Mouse (Mus musculus) heart, embryonic 10.5 days (tissue): ENCODE data around the gene Sbf1. TPM values are rescaled to one million over a fixed set of nuclear protein-coding genes. Genes with fewer than 3 reads are reported as not detected.

Source experiments
- DNase-seq: peaks from one replicate; pipeline ENCODE4 v3.0.0-alpha.2; 2017; ENCODE audit warnings: low spot score
- H3K27ac ChIP-seq: fragments of 300-500 bp; sonication (generic); 2 replicates; pipeline ENCODE4 v1.5.1; 2016; ENCODE audit warnings: mild to moderate bottlenecking
- H3K27me3 ChIP-seq: fragments of 300-500 bp; sonication (generic); 2 replicates; pipeline ENCODE4 v1.6.1; 2016; ENCODE audit warnings: mild to moderate bottlenecking; ENCODE audit not compliant: poor library complexity, insufficient read depth, severe bottlenecking
- H3K36me3 ChIP-seq: fragments of 300-500 bp; sonication (generic); 2 replicates; pipeline ENCODE4 v1.6.1; 2016; ENCODE audit warnings: mild to moderate bottlenecking, moderate library complexity
- H3K4me1 ChIP-seq: fragments of 300-500 bp; sonication (generic); 2 replicates; pipeline ENCODE4 v1.6.1; 2016; ENCODE audit warnings: mild to moderate bottlenecking
- H3K4me3 ChIP-seq: fragments of 300-500 bp; sonication (generic); 2 replicates; pipeline ENCODE4 v1.5.1; 2016; ENCODE audit warnings: mild to moderate bottlenecking, moderate library complexity
- H3K9me3 ChIP-seq: fragments of 300-500 bp; sonication (generic); 2 replicates; pipeline ENCODE4 v1.6.1; 2016; ENCODE audit warnings: mild to moderate bottlenecking, moderate library complexity
- WGBS: fragments of 180-500 bp; shearing (Covaris S2); methylation state at CpG from one replicate; pipeline ENCODE4 v1.1.7; 2016; 5-methylcytosine and 5-hydroxymethylcytosine counted together
- polyA plus RNA-seq: library from polyadenylated mRNA; unstranded; fragments of >200 nt; fragmentation: Nextera tagmentation; extraction: Ambion mirVana; gene quantifications from 2 replicates; pipeline ENCODE4 v1.2.1, GENCODE M21; 2016

The Sbf1 gene
- polyA plus RNA-seq, 1 experiment from 2014 or later, result 57.2 TPM

GRCm38 (mm10) chr15:89289455-89289854, 25.7 kb downstream of the Sbf1 start:
- no peaks in the 10 kb centered on the region for H3K27me3 ChIP-seq
- WGBS, result 95% methylated on average over 11 of the region's 11 CpGs
- H3K36me3 ChIP-seq, result peaks cover 93% of the 10 kb centered on the region
- H3K27ac ChIP-seq, result no peak overlapping the region
- no peak for DNase-seq
- no peak overlapping the region for H3K4me3 ChIP-seq
- no peaks in the 10 kb centered on the region for H3K9me3 ChIP-seq
- peaks cover 3% of the 10 kb centered on the region; the same call in 1 of the 2 replicates for H3K4me1 ChIP-seq

GRCm38 (mm10) chr15:89288227-89288767, 26.8 kb downstream of the Sbf1 start:
- DNase-seq, result no peak
- WGBS, result 90% methylated on average over 23 of the region's 23 CpGs
- no peaks in the 10 kb centered on the region for H3K27me3 ChIP-seq
- peaks cover 92% of the 10 kb centered on the region for H3K36me3 ChIP-seq
- no peaks in the 10 kb centered on the region for H3K9me3 ChIP-seq
- no peak overlapping the region for H3K4me3 ChIP-seq
- H3K27ac ChIP-seq, result no peak overlapping the region
- H3K4me1 ChIP-seq, result peaks cover 8% of the 10 kb centered on the region; the same call in 1 of the 2 replicates

GRCm38 (mm10) chr15:89286582-89286981, 28.5 kb downstream of the Sbf1 start:
- H3K4me1 ChIP-seq, result peaks cover 9% of the 10 kb centered on the region; the same call in 1 of the 2 replicates
- H3K36me3 ChIP-seq, result peaks cover 91% of the 10 kb centered on the region
- WGBS, result 93% methylated on average over 5 of the region's 5 CpGs
- H3K27me3 ChIP-seq, result no peaks in the 10 kb centered on the region
- no peak for DNase-seq
- no peak overlapping the region for H3K27ac ChIP-seq
- H3K4me3 ChIP-seq, result no peak overlapping the region
- no peaks in the 10 kb centered on the region for H3K9me3 ChIP-seq

- Histone ChIP-seq H3K4me3 (no peak overlapping the region), H3K27me3 (no peaks in the 10 kb centered on the region), H3K27ac (no peak overlapping the region), H3K4me1 (peaks cover 9% of the 10 kb centered on the region; the same call in 1 of the 2 replicates), H3K9me3 (no peaks in the 10 kb centered on the region), H3K36me3 (peaks cover 91% of the 10 kb centered on the region)
- 88% methylated on average over 7 of the region's 7 CpGs for WGBS
- no peak for DNase-seq
Observed at GRCm38 (mm10) chr15:89286114-89286513, 29.0 kb downstream of the Sbf1 start.

- H3K9me3 ChIP-seq, result no peaks in the 10 kb centered on the region
- H3K27me3 ChIP-seq, result no peaks in the 10 kb centered on the region
- peaks cover 92% of the 10 kb centered on the region for H3K36me3 ChIP-seq
- no peak overlapping the region for H3K4me3 ChIP-seq
- H3K27ac ChIP-seq, result no peak overlapping the region
- peaks cover 9% of the 10 kb centered on the region; the same call in 1 of the 2 replicates for H3K4me1 ChIP-seq
- 90% methylated on average over 5 of the region's 5 CpGs for WGBS
- no peak for DNase-seq
Observed at GRCm38 (mm10) chr15:89285478-89285877, 29.6 kb downstream of the Sbf1 start.

GRCm38 (mm10) chr15:89285004-89285403, 30.1 kb downstream of the Sbf1 start:
- Histone ChIP-seq H3K4me1 (peaks cover 9% of the 10 kb centered on the region; the same call in 1 of the 2 replicates), H3K27ac (no peak overlapping the region), H3K4me3 (no peak overlapping the region), H3K36me3 (peaks cover 92% of the 10 kb centered on the region), H3K27me3 (no peaks in the 10 kb centered on the region), H3K9me3 (no peaks in the 10 kb centered on the region)
- no peak for DNase-seq

GRCm38 (mm10) chr15:89284094-89284493, 31.0 kb downstream of the Sbf1 start:
- Histone ChIP-seq H3K4me3 (no peak overlapping the region), H3K9me3 (no peaks in the 10 kb centered on the region), H3K27ac (no peak overlapping the region), H3K36me3 (peaks cover 92% of the 10 kb centered on the region), H3K4me1 (peaks cover 9% of the 10 kb centered on the region; the same call in 1 of the 2 replicates), H3K27me3 (no peaks in the 10 kb centered on the region)
- WGBS, result 82% methylated on average over 2 of the region's 2 CpGs
- no peak for DNase-seq

- H3K4me1 ChIP-seq, result peaks cover 6% of the 10 kb centered on the region; the same call in 1 of the 2 replicates
- 86% methylated on average over 6 of the region's 6 CpGs for WGBS
- H3K27me3 ChIP-seq, result no peaks in the 10 kb centered on the region
- no peak overlapping the region for H3K4me3 ChIP-seq
- H3K27ac ChIP-seq, result no peak overlapping the region
- peaks cover 89% of the 10 kb centered on the region for H3K36me3 ChIP-seq
- no peak for DNase-seq
- H3K9me3 ChIP-seq, result no peaks in the 10 kb centered on the region
Observed at GRCm38 (mm10) chr15:89282546-89282945, 32.6 kb downstream of the Sbf1 start.

- 89% methylated on average over 4 of the region's 4 CpGs for WGBS
- H3K27me3 ChIP-seq, result no peaks in the 10 kb centered on the region
- H3K4me1 ChIP-seq, result no peaks in the 10 kb centered on the region
- no peak overlapping the region for H3K4me3 ChIP-seq
- peaks cover 80% of the 10 kb centered on the region for H3K36me3 ChIP-seq
- H3K27ac ChIP-seq, result no peak overlapping the region
- DNase-seq, result no peak
- no peaks in the 10 kb centered on the region for H3K9me3 ChIP-seq
Observed at GRCm38 (mm10) chr15:89277366-89277765, 37.7 kb downstream of the Sbf1 start.

- no peak for DNase-seq
- 87% methylated on average over 3 of the region's 3 CpGs for WGBS
- no peaks in the 10 kb centered on the region for H3K4me1 ChIP-seq
- H3K27me3 ChIP-seq, result no peaks in the 10 kb centered on the region
- H3K27ac ChIP-seq, result no peak overlapping the region
- no peaks in the 10 kb centered on the region for H3K9me3 ChIP-seq
- H3K36me3 ChIP-seq, result peaks cover 62% of the 10 kb centered on the region
- H3K4me3 ChIP-seq, result no peak overlapping the region
Observed at GRCm38 (mm10) chr15:89275497-89275896, 39.6 kb downstream of the Sbf1 start.

GRCm38 (mm10) chr15:89264485-89264884, 50.6 kb downstream of the Sbf1 start:
- Histone ChIP-seq H3K27ac (no peak overlapping the region), H3K4me3 (no peak overlapping the region), H3K27me3 (no peaks in the 10 kb centered on the region), H3K36me3 (peaks cover 46% of the 10 kb centered on the region), H3K9me3 (no peaks in the 10 kb centered on the region), H3K4me1 (no peaks in the 10 kb centered on the region)
- WGBS, result 67% methylated on average over 5 of the region's 5 CpGs
- DNase-seq, result no peak

GRCm38 (mm10) chr15:89258997-89259396, 56.1 kb downstream of the Sbf1 start:
- Histone ChIP-seq H3K36me3 (peaks cover 52% of the 10 kb centered on the region), H3K9me3 (no peaks in the 10 kb centered on the region), H3K4me1 (no peaks in the 10 kb centered on the region), H3K4me3 (no peak overlapping the region), H3K27ac (no peak overlapping the region), H3K27me3 (no peaks in the 10 kb centered on the region)
- DNase-seq, result no peak
- WGBS, result 92% methylated on average over 5 of the region's 5 CpGs

- Histone ChIP-seq H3K36me3 (peaks cover 47% of the 10 kb centered on the region), H3K4me3 (no peak overlapping the region), H3K4me1 (peaks cover 7% of the 10 kb centered on the region; the same call in 1 of the 2 replicates), H3K27me3 (no peaks in the 10 kb centered on the region), H3K9me3 (no peaks in the 10 kb centered on the region), H3K27ac (no peak overlapping the region)
- no peak for DNase-seq
- 93% methylated on average over 4 of the region's 4 CpGs for WGBS
Observed at GRCm38 (mm10) chr15:89255330-89255729, 59.8 kb downstream of the Sbf1 start.

- 74% methylated on average over 6 of the region's 6 CpGs for WGBS
- Histone ChIP-seq H3K36me3 (peaks cover 25% of the 10 kb centered on the region; the same call in 1 of the 2 replicates), H3K9me3 (no peaks in the 10 kb centered on the region), H3K27me3 (no peaks in the 10 kb centered on the region), H3K4me1 (peaks cover 7% of the 10 kb centered on the region; the same call in 1 of the 2 replicates), H3K4me3 (no peak overlapping the region), H3K27ac (no peak overlapping the region)
- no peak for DNase-seq
Observed at GRCm38 (mm10) chr15:89249063-89249462, 66.0 kb downstream of the Sbf1 start.
